Mouse (Mus musculus) limb, embryonic 13.5 days (tissue): ENCODE data around the gene Slc41a3. TPM values are rescaled to one million over a fixed set of nuclear protein-coding genes. Genes with fewer than 3 reads are reported as not detected.

ENCODE experiments used
- ATAC-seq: fragments of 200-750 bp; cut with Nextera tagmentation; 2 replicates; pipeline ENCODE4 v1.8.0; 2017; ENCODE audit warnings: low read depth, moderate number of reproducible peaks, moderate TSS enrichment; ENCODE audit not compliant: low FRiP score
- H3K27ac ChIP-seq: fragments of 300-500 bp; sonication (generic); 2 replicates; pipeline ENCODE4 v1.5.1; 2015; ENCODE audit warnings: inconsistent platforms, mild to moderate bottlenecking, moderate library complexity
- H3K27me3 ChIP-seq: fragments of 300-500 bp; sonication (generic); 2 replicates; pipeline ENCODE4 v1.6.1; 2015; ENCODE audit warnings: mild to moderate bottlenecking, inconsistent platforms
- H3K36me3 ChIP-seq: fragments of 300-500 bp; sonication (generic); 2 replicates; pipeline ENCODE4 v1.6.1; 2015; ENCODE audit warnings: inconsistent platforms, mild to moderate bottlenecking, moderate library complexity
- H3K4me1 ChIP-seq: fragments of 300-500 bp; sonication (generic); 2 replicates; pipeline ENCODE4 v1.6.1; 2015; ENCODE audit warnings: inconsistent platforms
- H3K4me2 ChIP-seq: fragments of 300-500 bp; sonication (generic); replicated peaks from 2 replicates; pipeline ENCODE4 v1.6.1; 2015; ENCODE audit warnings: inconsistent platforms, mild to moderate bottlenecking, moderate library complexity
- H3K4me3 ChIP-seq: fragments of 300-500 bp; sonication (generic); 2 replicates; pipeline ENCODE4 v1.5.1; 2015; ENCODE audit warnings: moderate library complexity, mild to moderate bottlenecking, inconsistent platforms
- H3K9ac ChIP-seq: fragments of 300-500 bp; sonication (generic); 2 replicates; pipeline ENCODE4 v1.6.1; 2015; ENCODE audit warnings: mild to moderate bottlenecking, inconsistent platforms
- H3K9me3 ChIP-seq: fragments of 300-500 bp; sonication (generic); 2 replicates; pipeline ENCODE4 v1.6.1; 2016; ENCODE audit warnings: inconsistent platforms
- WGBS: fragments of 180-500 bp; shearing (Covaris S2); methylation state at CpG from one replicate; pipeline ENCODE4 v1.1.7; 2015; 5-methylcytosine and 5-hydroxymethylcytosine counted together
- polyA plus RNA-seq: library from polyadenylated mRNA; unstranded; fragments of >200 nt; fragmentation: Nextera tagmentation; extraction: Ambion mirVana; gene quantifications from 2 replicates; pipeline ENCODE4 v1.2.1, GENCODE M21; 2015

Gene Slc41a3
- 3.3 and 4.8 TPM in 2 replicates for polyA plus RNA-seq

DNA sequence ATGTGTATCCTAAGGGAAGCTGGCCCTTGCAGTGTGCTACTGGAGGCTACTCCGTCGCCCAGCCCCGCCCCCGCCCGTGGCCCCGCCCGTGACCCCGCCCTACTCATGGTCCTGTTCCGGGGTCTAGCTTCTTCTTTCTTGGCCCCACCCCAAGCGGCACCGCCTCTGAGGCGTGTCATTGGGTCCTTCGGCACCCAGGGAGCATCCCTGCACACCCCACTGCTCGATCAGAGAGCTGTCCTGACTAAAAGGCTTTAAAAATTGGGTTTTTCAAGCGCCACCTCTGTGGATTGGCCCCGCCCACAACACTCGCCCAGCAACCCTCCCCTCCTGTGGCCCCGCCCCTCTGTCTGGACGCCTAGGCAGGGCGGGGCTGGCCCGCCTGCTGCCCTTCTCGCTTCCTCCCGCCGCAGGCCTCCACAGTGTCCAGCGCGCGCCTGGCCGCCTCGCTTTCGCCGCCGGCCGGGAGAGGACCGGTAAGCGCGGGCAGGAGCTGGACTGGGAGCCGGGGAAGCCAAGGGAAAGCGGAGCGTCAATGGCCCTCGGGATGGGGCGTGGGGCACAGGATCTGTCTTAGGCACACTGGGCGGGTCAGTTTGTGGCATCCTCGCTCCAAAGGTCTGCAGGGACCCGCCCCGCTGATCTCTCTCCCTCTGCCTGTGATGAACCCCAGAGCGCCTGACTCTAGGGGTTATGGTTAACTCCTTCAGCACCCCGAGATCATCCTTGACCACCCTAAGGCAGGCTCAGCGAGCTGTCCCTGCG lies at the start of gene Slc41a3:
Gene Slc41a3, plus strand, starts transcription at position 193 of the 765 bp plus-strand sequence.
- Histone ChIP-seq H3K27me3 (peaks cover 13% of the 10 kb centered on the region), H3K36me3 (no peaks in the 10 kb centered on the region), H3K9me3 (no peaks in the 10 kb centered on the region), H3K4me2 (peak within 1 kb of the TSS; percentile 87), H3K4me3 (peak within 1 kb of the TSS; percentile 70), H3K9ac (peak within 1 kb of the TSS; percentile 74), H3K27ac (no peak within 1 kb of the TSS), H3K4me1 (peaks cover 15% of the 10 kb centered on the region)
- WGBS, result 2% methylated on average over 48 of the region's 49 CpGs
- peak; percentile 94 for ATAC-seq

DNA sequence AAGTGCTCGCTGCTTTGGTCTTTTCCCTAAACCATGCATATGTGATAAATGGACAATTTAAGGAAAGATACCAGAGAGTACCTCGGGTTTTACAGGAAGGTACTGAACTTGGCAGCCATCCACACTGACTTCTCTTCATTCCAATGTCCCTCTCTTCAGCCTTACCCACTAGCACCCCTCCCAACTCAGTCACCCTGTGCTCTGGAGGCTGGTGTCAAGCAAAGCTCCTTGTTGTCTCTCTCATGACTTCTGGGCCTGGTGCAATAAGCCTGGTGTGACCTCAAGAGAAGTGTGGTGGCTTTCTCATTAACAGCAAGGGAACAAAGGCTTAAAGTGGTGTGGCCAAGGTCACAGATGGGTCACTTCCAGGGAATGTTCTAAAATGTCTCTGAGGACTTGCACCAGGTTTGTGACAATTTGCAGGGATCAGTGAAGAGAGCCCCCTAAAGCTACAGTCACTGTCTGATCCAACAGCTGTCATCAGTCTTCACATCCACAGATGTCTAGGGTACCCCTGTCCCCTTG lies 47.9 kb upstream of the Slc41a3 start:
- no peak for ATAC-seq
- no peak overlapping the region for H3K27ac ChIP-seq
- 58% methylated on average over 2 of the region's 2 CpGs for WGBS
- no peaks in the 10 kb centered on the region for H3K4me1 ChIP-seq
- no peaks in the 10 kb centered on the region for H3K27me3 ChIP-seq
- no peaks in the 10 kb centered on the region for H3K9me3 ChIP-seq
- no peak overlapping the region for H3K9ac ChIP-seq
- H3K36me3 ChIP-seq, result no peaks in the 10 kb centered on the region
- no peak overlapping the region for H3K4me2 ChIP-seq
- H3K4me3 ChIP-seq, result no peak overlapping the region

DNA sequence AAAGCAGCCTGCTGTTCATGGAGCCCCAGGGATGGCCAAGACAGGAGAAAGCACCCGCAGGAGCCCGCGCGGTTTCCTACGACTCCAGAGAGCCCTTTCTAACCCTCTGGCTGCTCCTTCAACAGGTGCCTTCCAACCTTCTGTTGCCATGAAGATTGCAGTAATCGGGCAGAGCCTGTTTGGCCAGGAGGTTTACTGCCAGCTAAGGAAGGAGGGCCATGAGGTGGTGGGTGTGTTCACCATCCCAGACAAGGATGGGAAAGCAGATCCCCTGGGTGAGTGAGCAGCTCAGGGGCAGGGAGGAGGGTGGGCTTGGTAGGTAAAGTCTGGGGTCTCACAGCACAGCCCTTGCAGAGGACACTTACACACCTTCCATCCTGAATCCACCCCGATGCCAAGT lies 47.4 kb upstream of the Slc41a3 start:
- Histone ChIP-seq H3K9ac (no peak overlapping the region), H3K27me3 (no peaks in the 10 kb centered on the region), H3K27ac (no peak overlapping the region), H3K4me1 (no peaks in the 10 kb centered on the region), H3K36me3 (no peaks in the 10 kb centered on the region), H3K4me3 (no peak overlapping the region), H3K4me2 (no peak overlapping the region), H3K9me3 (no peaks in the 10 kb centered on the region)
- ATAC-seq, result no peak
- 86% methylated on average over 7 of the region's 7 CpGs for WGBS

DNA sequence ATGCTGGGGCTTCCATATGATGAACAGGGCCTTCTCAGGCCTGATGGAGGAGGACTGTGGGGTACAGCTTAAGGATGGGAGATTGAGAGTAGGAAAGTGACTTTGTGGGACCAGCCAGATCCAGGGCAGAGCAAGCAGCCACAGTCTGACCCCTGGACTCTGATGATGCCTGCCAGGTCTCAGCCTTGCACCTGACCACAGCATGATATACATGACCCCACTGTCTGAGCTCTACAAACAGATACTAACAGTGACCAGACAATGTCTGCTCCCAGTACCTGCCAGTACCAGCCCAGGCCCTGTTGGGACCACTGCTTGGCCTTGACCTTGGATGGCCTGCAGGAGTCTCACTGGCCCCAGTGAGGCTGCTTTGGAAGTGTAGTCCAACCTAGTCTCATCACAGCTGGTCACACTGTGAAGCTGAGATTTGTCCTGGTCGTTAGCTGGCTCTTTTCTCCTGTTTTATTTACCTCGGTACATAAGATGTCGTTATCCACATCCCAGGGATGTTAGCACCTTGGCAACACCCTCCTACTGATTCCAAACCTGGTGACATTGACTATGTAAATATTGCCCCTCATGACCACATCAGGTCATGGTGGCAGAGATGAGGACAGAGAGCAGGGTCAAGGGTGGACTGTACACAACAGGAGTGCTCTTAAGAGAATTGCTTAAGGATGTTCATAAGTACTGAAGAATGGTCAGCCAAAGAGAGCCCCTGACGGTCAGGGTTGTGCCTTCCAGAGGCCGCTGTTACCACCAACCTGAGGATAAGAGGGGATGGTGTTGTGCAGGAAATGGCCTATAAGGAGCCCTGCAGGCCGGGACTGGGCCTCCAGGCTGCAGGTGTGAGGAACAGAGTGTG lies 46.5 kb upstream of the Slc41a3 start:
- H3K4me1 ChIP-seq, result no peaks in the 10 kb centered on the region
- H3K36me3 ChIP-seq, result no peaks in the 10 kb centered on the region
- ATAC-seq, result no peak; the same call in 1 of the 2 replicates
- H3K4me2 ChIP-seq, result no peak overlapping the region
- 65% methylated on average over 6 of the region's 6 CpGs for WGBS
- no peak overlapping the region for H3K4me3 ChIP-seq
- H3K27me3 ChIP-seq, result no peaks in the 10 kb centered on the region
- no peaks in the 10 kb centered on the region for H3K9me3 ChIP-seq
- H3K9ac ChIP-seq, result no peak overlapping the region
- H3K27ac ChIP-seq, result no peak overlapping the region

DNA sequence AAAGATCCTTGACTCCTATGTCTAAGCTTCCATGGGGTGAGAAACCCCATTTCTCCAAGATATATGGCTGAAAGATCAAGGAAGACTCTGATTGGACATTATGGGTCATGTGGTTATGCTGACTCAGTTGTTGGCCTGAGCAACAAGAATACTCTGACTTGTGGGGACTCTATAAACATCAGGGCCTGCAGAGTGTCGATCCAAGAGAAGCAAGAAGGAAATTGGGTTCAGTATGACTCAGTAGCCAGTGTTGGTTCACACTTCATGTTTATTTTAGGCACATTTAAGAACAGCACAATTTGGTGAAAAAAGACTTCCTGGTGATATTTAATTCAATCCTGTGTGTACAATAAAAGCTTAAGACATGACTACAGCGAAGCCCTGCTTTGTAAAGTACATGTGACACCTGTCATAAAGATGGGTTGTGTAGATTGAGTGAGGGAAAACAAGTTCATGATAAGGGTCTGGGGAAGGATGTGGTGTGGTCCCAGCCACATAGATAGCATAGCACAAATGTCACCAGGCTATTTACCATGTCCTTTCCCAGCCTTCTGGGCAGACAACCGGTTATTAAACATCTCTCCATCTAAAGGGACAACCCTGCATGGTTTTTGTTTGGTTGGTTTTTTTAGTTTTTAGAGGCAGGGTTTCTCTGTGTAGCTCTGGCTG lies 44.0 kb upstream of the Slc41a3 start:
- Histone ChIP-seq H3K36me3 (no peaks in the 10 kb centered on the region), H3K9me3 (no peaks in the 10 kb centered on the region), H3K4me2 (no peak overlapping the region), H3K4me1 (no peaks in the 10 kb centered on the region), H3K27ac (no peak overlapping the region), H3K4me3 (no peak overlapping the region), H3K27me3 (no peaks in the 10 kb centered on the region), H3K9ac (no peak overlapping the region)
- WGBS, result 87% methylated on average over 3 of the region's 3 CpGs
- ATAC-seq, result no peak

DNA sequence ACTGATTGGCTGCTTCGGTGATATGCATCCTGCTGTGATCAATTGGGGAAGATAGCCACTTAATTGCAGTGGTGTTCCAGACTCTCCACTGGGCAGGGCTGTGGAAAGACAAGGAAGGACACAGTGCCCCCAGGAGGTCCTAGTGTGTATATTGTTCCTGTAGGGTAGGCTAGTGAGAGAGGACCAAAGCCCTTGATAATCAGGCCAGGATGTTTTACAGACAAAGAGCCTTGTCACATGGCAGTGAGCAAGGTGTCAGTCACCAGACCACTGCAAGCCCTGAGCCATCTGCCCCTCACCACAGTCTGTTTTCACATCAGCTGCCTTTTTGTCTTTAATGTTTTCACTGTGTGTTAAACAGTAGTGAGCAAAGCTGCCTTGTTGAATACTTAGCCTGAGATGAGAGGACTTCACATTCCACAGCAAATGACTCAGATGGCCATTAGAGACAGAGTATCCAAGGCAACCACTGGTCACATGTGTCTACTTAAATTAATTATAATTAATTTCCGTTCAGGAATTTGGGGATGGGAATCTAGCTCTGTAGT lies 43.2 kb upstream of the Slc41a3 start:
- Histone ChIP-seq H3K4me3 (no peak overlapping the region), H3K4me1 (no peaks in the 10 kb centered on the region), H3K9me3 (no peaks in the 10 kb centered on the region), H3K36me3 (no peaks in the 10 kb centered on the region), H3K9ac (no peak overlapping the region), H3K27me3 (no peaks in the 10 kb centered on the region), H3K27ac (no peak overlapping the region), H3K4me2 (no peak overlapping the region)
- no peak for ATAC-seq
- 51% methylated on average over 2 of the region's 2 CpGs for WGBS

DNA sequence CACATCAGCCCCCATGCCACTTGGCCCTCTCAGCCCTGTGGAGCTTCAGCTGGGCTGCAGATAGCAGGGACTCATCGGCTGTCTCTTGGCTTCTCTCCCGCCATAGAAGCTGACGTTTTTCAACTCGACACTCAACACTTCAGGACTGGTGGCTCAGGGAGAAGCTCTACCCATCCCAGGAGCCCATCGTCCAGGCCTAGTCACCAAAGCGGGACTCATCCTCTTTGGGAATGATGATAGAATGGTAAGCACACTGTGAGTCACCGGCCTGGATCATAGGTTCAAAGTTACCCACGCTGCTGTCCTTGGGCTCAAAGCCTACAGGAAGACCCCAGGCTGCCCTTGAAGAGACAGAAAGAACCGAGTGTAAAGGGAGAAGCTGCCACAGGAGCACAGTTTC lies 40.3 kb upstream of the Slc41a3 start:
- Histone ChIP-seq H3K27ac (no peak overlapping the region), H3K4me1 (peaks cover 11% of the 10 kb centered on the region; the same call in 1 of the 2 replicates), H3K27me3 (0 out of 2 replicates have a peak, but pooled peaks cover 3% of the 10 kb centered on the region), H3K9me3 (no peaks in the 10 kb centered on the region), H3K4me3 (no peak overlapping the region), H3K9ac (no peak overlapping the region), H3K4me2 (no peak overlapping the region), H3K36me3 (no peaks in the 10 kb centered on the region)
- ATAC-seq, result no peak
- WGBS, result 87% methylated on average over 9 of the region's 9 CpGs

DNA sequence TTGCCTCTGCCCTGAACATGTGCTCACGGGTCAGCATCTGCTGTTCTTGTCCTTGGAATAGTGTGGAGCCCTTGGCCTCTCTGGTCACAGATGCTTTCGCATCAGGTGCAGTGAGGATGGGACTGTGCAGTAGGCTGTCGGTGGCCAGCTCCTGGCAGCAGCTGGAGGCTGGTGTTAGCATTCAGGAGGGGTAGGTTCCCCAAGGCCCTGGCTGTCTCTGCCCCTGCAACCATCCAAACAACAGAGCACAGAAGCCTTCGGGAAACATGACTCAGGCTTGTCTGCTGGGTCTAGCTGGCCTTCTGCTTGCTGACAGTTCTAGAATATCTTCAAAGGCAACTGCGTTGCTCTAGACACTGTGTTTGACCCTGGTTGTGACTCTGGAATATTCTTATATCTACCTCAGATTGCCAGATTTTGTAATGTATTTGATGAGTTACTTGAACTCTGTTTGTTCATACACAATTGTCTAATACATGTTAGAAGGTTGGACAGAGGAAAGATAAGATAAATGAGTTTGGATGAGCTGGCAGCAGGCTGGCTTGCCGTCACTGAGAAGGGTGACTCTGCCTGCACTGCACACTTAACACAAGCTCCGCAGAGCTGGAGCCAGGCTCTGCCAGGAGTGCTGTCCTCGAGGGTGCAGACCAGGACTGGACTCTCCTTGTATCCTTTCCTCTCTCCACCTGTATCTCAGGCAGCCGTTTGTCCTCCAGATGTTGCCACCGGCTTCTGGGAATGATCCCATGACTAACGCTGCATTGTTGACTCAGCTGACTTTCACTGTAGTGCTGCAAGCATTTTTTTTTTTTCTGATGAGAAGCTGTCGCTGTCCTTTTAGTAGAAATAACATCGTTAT lies 38.9 kb upstream of the Slc41a3 start:
- H3K4me2 ChIP-seq, result no peak overlapping the region
- H3K27ac ChIP-seq, result no peak overlapping the region
- peaks cover 21% of the 10 kb centered on the region for H3K4me1 ChIP-seq
- no peaks in the 10 kb centered on the region for H3K9me3 ChIP-seq
- no peak overlapping the region for H3K9ac ChIP-seq
- no peaks in the 10 kb centered on the region for H3K36me3 ChIP-seq
- no peak overlapping the region for H3K4me3 ChIP-seq
- WGBS, result 59% methylated on average over 13 of the region's 13 CpGs
- ATAC-seq, result no peak
- H3K27me3 ChIP-seq, result 0 out of 2 replicates have a peak, but pooled peaks cover 3% of the 10 kb centered on the region

DNA sequence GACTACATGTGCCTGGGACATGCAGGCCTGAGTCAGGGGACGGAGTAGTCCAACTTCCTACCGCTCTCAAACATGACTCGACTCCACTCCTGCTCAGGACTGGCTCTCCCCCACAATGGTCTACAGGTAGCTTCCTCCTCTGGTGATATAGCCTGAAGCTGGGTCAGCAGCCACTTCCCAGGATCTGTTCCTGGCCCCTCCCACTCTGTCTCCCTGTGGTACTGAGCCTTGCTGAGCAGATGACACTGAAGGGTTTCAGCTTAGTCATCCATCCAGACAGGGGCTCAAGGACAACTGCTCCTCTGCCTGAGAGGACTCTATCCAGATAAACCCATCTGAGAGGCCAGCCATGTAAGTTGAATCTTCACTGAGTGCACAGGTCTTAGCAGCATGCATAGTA lies 37.0 kb upstream of the Slc41a3 start:
- Histone ChIP-seq H3K4me3 (no peak overlapping the region), H3K4me1 (peaks cover 21% of the 10 kb centered on the region), H3K9me3 (no peaks in the 10 kb centered on the region), H3K27me3 (0 out of 2 replicates have a peak, but pooled peaks cover 3% of the 10 kb centered on the region), H3K27ac (no peak overlapping the region), H3K36me3 (no peaks in the 10 kb centered on the region), H3K4me2 (no peak overlapping the region), H3K9ac (no peak overlapping the region)
- WGBS, result 81% methylated on average over 3 of the region's 3 CpGs
- no peak for ATAC-seq

DNA sequence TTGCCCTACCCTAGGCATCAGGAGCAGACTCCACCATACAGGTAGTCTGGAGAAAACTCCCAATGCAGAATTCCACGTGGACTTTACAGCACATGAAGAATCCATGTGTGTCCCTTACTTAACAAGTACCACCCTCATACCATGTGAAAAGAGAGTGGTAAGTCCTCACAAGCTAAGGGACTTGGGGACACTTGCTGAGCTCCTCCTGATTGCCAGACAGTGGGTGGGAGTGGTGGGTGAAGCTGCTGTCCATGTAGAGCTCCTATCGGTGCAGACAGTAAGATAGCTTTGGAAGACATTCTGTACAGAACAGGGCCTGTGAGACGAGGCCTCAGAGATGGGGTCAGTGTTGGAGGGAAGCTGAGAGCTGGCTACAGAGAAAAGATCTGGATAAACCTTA lies 36.6 kb upstream of the Slc41a3 start:
- no peaks in the 10 kb centered on the region for H3K36me3 ChIP-seq
- H3K27ac ChIP-seq, result no peak overlapping the region
- peaks cover 21% of the 10 kb centered on the region for H3K4me1 ChIP-seq
- no peak overlapping the region for H3K9ac ChIP-seq
- 71% methylated on average over 3 of the region's 3 CpGs for WGBS
- no peak overlapping the region for H3K4me2 ChIP-seq
- no peak overlapping the region for H3K4me3 ChIP-seq
- no peak for ATAC-seq
- 0 out of 2 replicates have a peak, but pooled peaks cover 3% of the 10 kb centered on the region for H3K27me3 ChIP-seq
- no peaks in the 10 kb centered on the region for H3K9me3 ChIP-seq

DNA sequence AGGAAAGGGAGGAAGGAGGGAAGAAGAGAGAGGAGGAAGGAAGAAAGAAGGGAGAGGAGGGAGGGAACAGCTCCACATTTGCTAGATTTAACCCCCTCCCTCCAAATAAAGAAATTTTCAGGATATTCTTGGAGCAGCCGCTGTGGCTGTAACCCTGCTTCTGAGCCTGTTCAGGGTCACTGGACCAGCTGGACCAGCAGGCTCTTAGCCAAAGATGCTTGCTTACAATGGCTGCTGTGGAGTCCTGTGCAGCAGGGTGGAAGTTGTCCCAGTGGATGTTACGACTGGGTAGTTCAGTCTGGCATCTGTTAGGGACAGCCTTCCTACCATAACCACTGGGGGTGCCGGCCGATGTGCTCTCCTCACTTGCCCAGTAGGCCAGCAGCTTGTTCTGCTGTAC lies 35.8 kb upstream of the Slc41a3 start:
- ATAC-seq, result no peak
- WGBS, result 85% methylated on average over 4 of the region's 4 CpGs
- H3K9me3 ChIP-seq, result no peaks in the 10 kb centered on the region
- no peak overlapping the region for H3K4me3 ChIP-seq
- H3K27me3 ChIP-seq, result 0 out of 2 replicates have a peak, but pooled peaks cover 3% of the 10 kb centered on the region
- H3K4me1 ChIP-seq, result peaks cover 21% of the 10 kb centered on the region
- H3K36me3 ChIP-seq, result no peaks in the 10 kb centered on the region
- no peak overlapping the region for H3K27ac ChIP-seq
- H3K4me2 ChIP-seq, result no peak overlapping the region
- no peak overlapping the region for H3K9ac ChIP-seq
